Mouse (Mus musculus): ENCODE measurements around the gene Tldc1. TPM values are rescaled to one million over a fixed set of nuclear protein-coding genes. Genes with fewer than 3 reads are reported as not detected.

The Tldc1 gene
- polyA plus RNA-seq, 1 experiment: 3.2 TPM

DNA sequence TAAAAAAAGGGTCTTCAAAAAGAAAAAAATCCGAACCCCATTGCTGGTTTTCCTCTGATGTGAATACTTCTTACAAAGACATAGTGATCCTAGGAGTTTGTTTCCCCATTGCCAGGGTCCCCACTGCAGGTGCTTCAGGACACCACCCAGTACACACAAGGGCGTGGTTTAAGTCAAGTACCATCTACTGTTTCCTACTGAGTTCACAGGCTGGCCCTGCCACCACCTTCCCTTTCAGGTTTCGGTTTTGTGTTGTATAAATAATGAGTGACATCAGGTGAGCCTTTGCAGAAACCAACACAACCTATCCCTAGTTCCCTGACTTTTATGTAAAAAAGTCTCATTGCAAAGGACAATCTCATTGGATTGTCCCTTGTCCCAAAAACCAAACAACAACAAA lies 17.4 kb upstream of the Tldc1 start:
- H3K27ac ChIP-seq (ENCODE audit: control insufficient read depth, insufficient read depth, low read depth, low read length, poor library complexity): no peak overlapping the region
- TF ChIP-seq POLR2A (IDR thresholded peaks at IDR 0.05; ENCODE audit: borderline replicate concordance, control insufficient read depth, low read depth, low read length) (no peak), CTCF (IDR thresholded peaks at IDR 0.05; ENCODE audit: control insufficient read depth, insufficient read depth, low read length) (no peak)
- peaks cover 2% of the 10 kb centered on the region; the same call in 1 of the 2 replicates for H3K4me1 ChIP-seq (ENCODE audit: control insufficient read depth, insufficient read depth, low read length)
- WGBS: 67% methylated on average over 3 of the region's 3 CpGs
- no peak overlapping the region for H3K4me3 ChIP-seq (replicated peaks; ENCODE audit: control insufficient read depth, low read depth, low read length)

DNA sequence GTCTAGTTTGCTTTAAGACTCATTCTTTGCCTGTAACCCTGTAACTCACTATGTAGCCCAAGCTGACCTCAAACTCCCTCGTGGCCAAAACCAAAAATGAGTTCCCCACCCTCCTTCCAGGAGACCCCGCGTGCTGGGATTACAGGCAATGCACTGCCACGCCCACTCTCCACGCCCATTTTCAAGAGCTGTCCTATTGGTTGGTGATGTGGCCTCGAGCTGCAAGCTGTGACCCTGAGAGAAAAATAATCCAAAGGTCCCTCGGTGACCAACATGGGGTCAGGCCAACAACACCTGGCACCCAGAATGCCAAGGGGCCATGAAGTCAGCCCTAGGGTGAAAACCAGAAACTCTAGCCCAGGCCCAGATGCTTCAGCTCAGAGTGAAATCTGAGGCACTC lies 16.5 kb upstream of the Tldc1 start:
- no peak for TF ChIP-seq CTCF (IDR thresholded peaks at IDR 0.05; ENCODE audit: control insufficient read depth, insufficient read depth, low read length)
- TF ChIP-seq POLR2A (IDR thresholded peaks at IDR 0.05; ENCODE audit: borderline replicate concordance, control insufficient read depth, low read depth, low read length): no peak
- H3K27ac ChIP-seq (ENCODE audit: control insufficient read depth, insufficient read depth, low read depth, low read length, poor library complexity): no peak overlapping the region
- WGBS: 76% methylated on average over 7 of the region's 7 CpGs
- no peak overlapping the region for H3K4me3 ChIP-seq (replicated peaks; ENCODE audit: control insufficient read depth, low read depth, low read length)
- H3K4me1 ChIP-seq (ENCODE audit: control insufficient read depth, insufficient read depth, low read length): peaks cover 2% of the 10 kb centered on the region; the same call in 1 of the 2 replicates

DNA sequence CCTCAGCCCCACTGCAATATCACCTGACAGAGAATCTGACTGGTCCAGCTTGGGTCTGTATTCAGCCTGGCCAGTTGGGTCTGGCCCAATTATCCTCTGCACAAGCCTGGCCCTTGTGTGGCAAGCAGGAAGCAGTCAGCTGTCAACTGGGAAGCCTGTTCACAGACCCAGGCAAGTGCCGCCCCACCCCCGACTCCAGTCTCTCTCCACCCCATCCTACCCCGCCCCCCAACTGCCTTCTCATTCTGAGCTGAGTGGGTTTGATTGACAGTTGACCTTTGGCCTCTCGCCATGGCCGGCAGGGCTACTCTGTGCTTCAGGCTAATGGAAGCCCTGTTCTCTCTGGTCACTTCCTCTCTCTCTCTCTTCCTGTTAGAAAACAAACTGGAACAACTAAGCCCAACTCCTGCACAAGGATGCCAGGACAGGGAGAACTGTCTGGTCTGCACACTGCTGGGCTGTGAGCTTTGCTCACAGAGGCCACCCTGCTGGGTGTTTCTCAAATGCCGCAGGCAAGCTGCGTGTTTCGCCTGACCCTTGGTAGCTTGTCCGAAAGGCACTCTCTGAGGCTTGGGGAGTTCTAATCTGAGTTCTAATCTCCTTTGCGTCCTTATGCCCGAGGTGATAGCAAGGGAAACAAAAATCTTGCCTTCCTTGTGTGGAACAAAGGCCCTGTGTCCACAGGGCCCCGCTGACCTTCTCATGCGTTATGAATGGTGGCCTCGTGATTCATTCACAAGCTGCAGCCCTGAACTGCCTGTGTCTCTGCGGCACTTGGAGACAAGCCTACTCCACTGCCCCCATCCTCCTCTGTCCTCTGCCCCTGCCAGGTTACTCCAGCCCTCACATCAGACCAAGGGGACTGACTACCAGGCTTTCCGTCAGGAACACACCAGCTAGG lies 13.8 kb upstream of the Tldc1 start:
- WGBS: 61% methylated on average over 16 of the region's 16 CpGs
- no peak overlapping the region for H3K4me3 ChIP-seq (replicated peaks; ENCODE audit: control insufficient read depth, low read depth, low read length)
- H3K4me1 ChIP-seq (ENCODE audit: control insufficient read depth, insufficient read depth, low read length): no peaks in the 10 kb centered on the region; the same call in 1 of the 2 replicates
- TF ChIP-seq POLR2A (IDR thresholded peaks at IDR 0.05; ENCODE audit: borderline replicate concordance, control insufficient read depth, low read depth, low read length) (no peak), CTCF (IDR thresholded peaks at IDR 0.05; ENCODE audit: control insufficient read depth, insufficient read depth, low read length) (no peak)
- H3K27ac ChIP-seq (ENCODE audit: control insufficient read depth, insufficient read depth, low read depth, low read length, poor library complexity): no peak overlapping the region

DNA sequence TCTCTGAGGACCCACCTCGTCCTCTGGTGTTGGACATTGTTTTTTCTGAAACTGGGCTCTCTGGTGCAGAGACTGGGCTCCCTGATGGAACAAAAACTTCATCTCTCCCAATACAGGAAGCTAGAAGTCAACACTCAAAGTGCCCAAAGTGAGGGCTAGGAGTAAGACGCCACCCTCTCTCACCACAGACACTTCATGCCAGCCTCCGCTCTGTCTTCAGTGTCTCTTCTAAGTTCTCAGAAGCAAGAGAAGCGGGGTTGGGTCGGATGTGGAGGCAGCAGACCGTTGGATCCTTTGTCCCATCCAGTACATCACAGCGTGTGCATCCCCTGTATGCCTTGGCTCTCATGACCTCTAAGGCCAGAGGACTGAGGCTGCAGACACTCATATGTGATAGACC lies 11.4 kb upstream of the Tldc1 start:
- WGBS: 81% methylated on average over 7 of the region's 7 CpGs
- Histone ChIP-seq H3K4me1 (ENCODE audit: control insufficient read depth, insufficient read depth, low read length) (peaks cover 5% of the 10 kb centered on the region), H3K4me3 (replicated peaks; ENCODE audit: control insufficient read depth, low read depth, low read length) (no peak overlapping the region), H3K27ac (ENCODE audit: control insufficient read depth, insufficient read depth, low read depth, low read length, poor library complexity) (no peak overlapping the region)
- TF ChIP-seq CTCF (IDR thresholded peaks at IDR 0.05; ENCODE audit: control insufficient read depth, insufficient read depth, low read length): no peak
- TF ChIP-seq POLR2A (IDR thresholded peaks at IDR 0.05; ENCODE audit: borderline replicate concordance, control insufficient read depth, low read depth, low read length): no peak

DNA sequence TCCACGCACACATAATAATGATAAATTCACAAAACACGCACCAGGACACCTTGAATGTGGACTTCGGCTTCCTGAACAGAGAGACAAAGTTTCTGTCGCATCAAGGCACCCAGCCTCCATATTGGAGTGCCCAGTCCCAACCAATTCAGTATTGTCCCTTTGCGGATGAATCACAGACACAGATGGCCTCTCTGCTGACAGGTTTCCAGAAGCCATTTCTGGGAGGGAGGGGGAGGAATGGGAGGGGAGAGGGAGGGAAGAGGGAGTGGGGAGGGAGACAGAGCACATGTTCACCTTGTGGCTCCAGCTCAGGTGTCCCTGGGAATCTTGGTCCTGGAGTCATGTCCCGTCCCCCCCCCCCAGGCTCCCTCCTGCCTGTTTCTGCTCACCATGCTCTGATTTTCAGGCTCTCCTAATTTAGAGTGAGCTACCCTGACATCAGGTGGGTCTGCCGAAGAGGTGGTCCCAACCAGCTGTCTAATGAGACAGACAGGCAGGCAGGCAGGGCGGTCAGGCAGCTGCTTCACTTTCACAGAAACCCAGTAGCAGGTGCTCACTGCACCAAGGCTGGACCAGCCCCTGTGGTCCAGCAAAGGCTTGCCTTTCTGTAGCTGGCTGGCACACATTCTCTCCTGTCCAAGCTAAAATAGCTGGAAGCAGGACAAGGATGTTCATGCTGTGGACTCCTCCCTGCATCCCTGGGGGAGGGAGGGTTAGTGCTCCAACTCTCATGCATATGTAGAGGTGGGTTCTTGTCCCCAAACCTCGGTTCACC lies 10.6 kb upstream of the Tldc1 start:
- Histone ChIP-seq H3K27ac (ENCODE audit: control insufficient read depth, insufficient read depth, low read depth, low read length, poor library complexity) (no peak overlapping the region), H3K4me3 (replicated peaks; ENCODE audit: control insufficient read depth, low read depth, low read length) (no peak overlapping the region), H3K4me1 (ENCODE audit: control insufficient read depth, insufficient read depth, low read length) (peaks cover 5% of the 10 kb centered on the region)
- no peak for TF ChIP-seq POLR2A (IDR thresholded peaks at IDR 0.05; ENCODE audit: borderline replicate concordance, control insufficient read depth, low read depth, low read length)
- no peak for TF ChIP-seq CTCF (IDR thresholded peaks at IDR 0.05; ENCODE audit: control insufficient read depth, insufficient read depth, low read length)
- WGBS: 85% methylated on average over 9 of the region's 9 CpGs

DNA sequence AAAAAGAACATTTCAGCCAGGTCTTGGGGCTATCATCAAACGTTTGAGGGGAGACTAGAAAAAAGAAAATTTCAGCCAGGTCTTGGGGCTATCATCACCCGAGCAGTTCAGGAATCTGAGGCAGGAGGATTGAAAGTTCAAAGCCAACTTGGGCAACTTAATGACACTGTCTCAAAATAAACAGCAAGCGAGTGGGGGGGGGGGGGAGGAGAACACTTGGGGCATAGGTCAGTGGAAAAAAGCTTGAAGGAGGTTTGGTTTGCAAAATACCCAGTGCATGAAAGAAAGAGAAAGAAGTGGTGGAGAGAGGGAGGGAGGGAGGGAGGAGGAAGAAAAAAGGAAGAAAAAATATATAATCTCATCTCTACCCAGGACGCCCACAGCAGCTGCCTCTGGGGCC lies 9.1 kb upstream of the Tldc1 start:
- WGBS: 50% methylated on average over 4 of the region's 4 CpGs
- TF ChIP-seq POLR2A (IDR thresholded peaks at IDR 0.05; ENCODE audit: borderline replicate concordance, control insufficient read depth, low read depth, low read length) (no peak), CTCF (IDR thresholded peaks at IDR 0.05; ENCODE audit: control insufficient read depth, insufficient read depth, low read length) (no peak)
- Histone ChIP-seq H3K4me3 (replicated peaks; ENCODE audit: control insufficient read depth, low read depth, low read length) (no peak overlapping the region), H3K27ac (ENCODE audit: control insufficient read depth, insufficient read depth, low read depth, low read length, poor library complexity) (no peak overlapping the region), H3K4me1 (ENCODE audit: control insufficient read depth, insufficient read depth, low read length) (peaks cover 5% of the 10 kb centered on the region)

DNA sequence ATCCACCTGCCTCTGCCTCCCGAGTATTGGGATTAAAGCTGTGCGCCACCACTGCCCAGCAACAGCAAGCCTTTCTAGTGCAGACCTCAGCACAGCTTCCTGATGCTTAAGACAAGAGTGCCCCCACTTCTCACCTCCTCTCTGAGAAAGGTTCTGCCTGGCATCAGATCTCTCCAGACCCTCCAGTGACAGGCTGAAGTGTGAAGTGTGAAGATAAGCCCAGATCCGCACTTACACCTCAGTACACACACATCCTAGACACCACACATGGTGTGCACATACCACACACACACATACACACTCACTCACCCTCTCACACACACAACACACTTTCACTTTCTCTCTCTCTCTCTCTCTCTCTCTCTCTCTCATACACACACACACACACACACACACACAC lies 8.7 kb upstream of the Tldc1 start:
- Histone ChIP-seq H3K27ac (ENCODE audit: control insufficient read depth, insufficient read depth, low read depth, low read length, poor library complexity) (no peak overlapping the region), H3K4me3 (replicated peaks; ENCODE audit: control insufficient read depth, low read depth, low read length) (no peak overlapping the region), H3K4me1 (ENCODE audit: control insufficient read depth, insufficient read depth, low read length) (peaks cover 5% of the 10 kb centered on the region)
- no peak for TF ChIP-seq CTCF (IDR thresholded peaks at IDR 0.05; ENCODE audit: control insufficient read depth, insufficient read depth, low read length)
- TF ChIP-seq POLR2A (IDR thresholded peaks at IDR 0.05; ENCODE audit: borderline replicate concordance, control insufficient read depth, low read depth, low read length): no peak
- WGBS: 58% methylated on average over 3 of the region's 3 CpGs

DNA sequence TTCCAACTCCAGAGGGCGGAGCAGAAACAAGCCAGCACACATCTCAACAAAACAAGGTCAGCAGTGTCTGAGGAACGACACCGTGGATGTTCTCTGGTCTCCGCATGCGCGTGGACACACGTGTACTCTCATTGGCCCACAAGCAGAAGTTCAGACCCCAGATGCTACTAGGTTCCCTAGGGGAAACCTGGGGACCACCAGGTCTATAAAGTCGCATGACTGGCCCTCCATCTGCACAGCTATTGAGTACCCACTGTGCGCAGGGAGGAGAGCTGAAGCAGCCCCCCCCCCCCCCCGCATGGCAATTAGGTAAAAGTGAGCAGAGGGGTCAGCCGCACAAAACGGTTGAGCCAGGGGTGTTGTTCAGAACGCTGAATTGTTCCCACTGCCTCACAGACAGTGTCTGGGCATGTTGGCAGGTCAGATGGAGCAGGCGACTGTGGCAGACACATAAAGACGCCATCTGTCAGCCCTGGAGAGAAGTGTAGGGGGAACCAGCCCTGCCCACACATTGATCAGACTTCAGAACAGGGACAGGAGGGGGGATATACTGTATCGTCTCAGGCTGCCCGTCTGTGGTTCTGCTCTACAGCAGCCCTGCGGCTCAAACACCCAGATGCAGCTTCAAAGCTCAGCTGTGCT lies 7.7 kb upstream of the Tldc1 start:
- 81% methylated on average over 18 of the region's 18 CpGs for WGBS
- no peak overlapping the region for H3K27ac ChIP-seq (ENCODE audit: control insufficient read depth, insufficient read depth, low read depth, low read length, poor library complexity)

More for the DNA sequence above, 7.7 kb upstream of the Tldc1 start:
- no peak overlapping the region for H3K4me3 ChIP-seq (replicated peaks; ENCODE audit: control insufficient read depth, low read depth, low read length)
- peaks cover 5% of the 10 kb centered on the region for H3K4me1 ChIP-seq (ENCODE audit: control insufficient read depth, insufficient read depth, low read length)
- TF ChIP-seq POLR2A (IDR thresholded peaks at IDR 0.05; ENCODE audit: borderline replicate concordance, control insufficient read depth, low read depth, low read length) (no peak), CTCF (IDR thresholded peaks at IDR 0.05; ENCODE audit: control insufficient read depth, insufficient read depth, low read length) (no peak)

All from bone marrow, adult 2 months (tissue).